Mouse (Mus musculus): ENCODE measurements at regions not wholly inside any gene's neighbourhood (a gene's known extent, or its start where the extent isn't known, plus 50 kb on each side); places are given as distances from the start of the nearest gene placed in this dataset.

GRCm38 (mm10) chr7:31208237-31209054, 52.8 kb upstream of the Gramd1a start:
- Histone ChIP-seq H3K4me1 (replicated peaks) (peaks cover 9% of the 10 kb centered on the region; the same call in 1 of the 2 replicates), H3K9me3 (no peaks in the 10 kb centered on the region), H3K27ac (replicated peaks) (peak overlapping the region; percentile 78), H3K4me3 (peak overlapping the region; percentile 80), H3K9ac (peak overlapping the region; percentile 75), H3K4me2 (peak overlapping the region; percentile 69), H3K27me3 (no peaks in the 10 kb centered on the region), H3K36me3 (peaks cover 9% of the 10 kb centered on the region; the same call in 1 of the 2 replicates)
- peak; percentile 90 for ATAC-seq (ENCODE audit: low FRiP score, low read depth)
- 35% methylated on average over 34 of the region's 34 CpGs for WGBS

DNA sequence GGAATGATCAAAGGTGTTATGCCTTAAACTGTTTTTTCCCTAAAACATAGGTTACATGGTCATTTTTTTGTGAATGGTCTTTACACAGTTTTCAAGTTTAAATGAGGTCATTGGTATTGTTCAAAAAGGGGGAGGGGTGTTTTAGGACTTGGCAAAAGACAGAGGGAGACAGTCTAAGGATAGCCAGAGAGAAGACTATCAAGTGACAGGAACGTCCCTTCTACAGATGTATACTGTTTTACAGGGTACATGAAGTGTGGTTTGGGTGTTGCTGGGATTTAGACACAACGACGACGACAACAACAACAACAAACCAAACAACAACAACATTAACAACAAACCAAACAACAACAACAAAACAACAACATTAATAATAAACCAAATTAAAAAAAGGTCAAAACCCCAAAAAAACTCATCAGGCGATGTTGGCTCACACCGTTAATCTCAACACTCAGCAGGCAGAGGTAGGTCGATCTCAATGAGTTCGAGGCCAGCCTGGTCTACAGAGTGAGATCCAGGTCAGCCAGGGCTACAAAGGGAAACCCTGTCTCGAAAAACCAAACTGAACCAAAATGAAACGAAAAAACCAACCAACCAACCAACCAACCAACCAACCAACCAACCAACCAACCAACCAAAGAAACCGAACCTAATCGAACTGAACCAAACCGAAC, 52.0 kb upstream of the Gramd1a start:
- H3K27ac ChIP-seq (replicated peaks): no peak overlapping the region
- ATAC-seq (ENCODE audit: low FRiP score, low read depth): peak; percentile 63
- 75% methylated on average over 13 of the region's 13 CpGs for WGBS
- H3K27me3 ChIP-seq: no peaks in the 10 kb centered on the region
- peaks cover 9% of the 10 kb centered on the region; the same call in 1 of the 2 replicates for H3K36me3 ChIP-seq
- H3K4me2 ChIP-seq: peak overlapping the region; percentile 69
- peaks cover 9% of the 10 kb centered on the region; the same call in 1 of the 2 replicates for H3K4me1 ChIP-seq (replicated peaks)
- H3K4me3 ChIP-seq: peak overlapping the region; percentile 80
- no peak overlapping the region for H3K9ac ChIP-seq
- no peaks in the 10 kb centered on the region for H3K9me3 ChIP-seq
